Mouse (Mus musculus) embryonic facial prominence, embryonic 12.5 days (tissue): ENCODE data around the gene Parp9. TPM values are rescaled to one million over a fixed set of nuclear protein-coding genes. Genes with fewer than 3 reads are reported as not detected.
"Not testable (repeated sequence)": the region's sequence is repeated elsewhere in the genome, so short reads cannot be mapped to it uniquely, and the experiment has no call there.

Experiments used
- ATAC-seq: fragments of 200-750 bp; cut with Nextera tagmentation; 2 replicates; pipeline ENCODE4 v1.8.0; 2017; ENCODE audit not compliant: insufficient number of reproducible peaks, insufficient read depth, low FRiP score, low TSS enrichment
- H3K27ac ChIP-seq: fragments of 300-500 bp; sonication (generic); 2 replicates; pipeline ENCODE4 v1.5.1; 2016; ENCODE audit warnings: mild to moderate bottlenecking
- H3K27me3 ChIP-seq: fragments of 300-500 bp; sonication (generic); 2 replicates; pipeline ENCODE4 v1.6.1; 2016; ENCODE audit warnings: mild to moderate bottlenecking, moderate library complexity
- H3K36me3 ChIP-seq: fragments of 300-500 bp; sonication (generic); 2 replicates; pipeline ENCODE4 v1.6.1; 2016; ENCODE audit warnings: mild to moderate bottlenecking
- H3K4me1 ChIP-seq: fragments of 300-500 bp; sonication (generic); 2 replicates; pipeline ENCODE4 v1.6.1; 2016
- H3K4me2 ChIP-seq: fragments of 300-500 bp; sonication (generic); replicated peaks from 2 replicates; pipeline ENCODE4 v1.6.1; 2016; ENCODE audit warnings: mild to moderate bottlenecking, moderate library complexity
- H3K4me3 ChIP-seq: fragments of 300-500 bp; sonication (generic); 2 replicates; pipeline ENCODE4 v1.5.1; 2016; ENCODE audit warnings: mild to moderate bottlenecking
- H3K9ac ChIP-seq: fragments of 300-500 bp; sonication (generic); 2 replicates; pipeline ENCODE4 v1.6.1; 2016; ENCODE audit warnings: mild to moderate bottlenecking, moderate library complexity
- H3K9me3 ChIP-seq: fragments of 300-500 bp; sonication (generic); 2 replicates; pipeline ENCODE4 v1.6.1; 2016; ENCODE audit warnings: mild to moderate bottlenecking, moderate library complexity
- WGBS: fragments of 180-500 bp; shearing (Covaris S2); methylation state at CpG from one replicate; pipeline ENCODE4 v1.1.7; 2016; 5-methylcytosine and 5-hydroxymethylcytosine counted together
- polyA plus RNA-seq: library from polyadenylated mRNA; unstranded; fragments of >200 nt; fragmentation: Nextera tagmentation; extraction: Ambion mirVana; gene quantifications from 2 replicates; pipeline ENCODE4 v1.2.1, GENCODE M21; 2016

The Parp9 gene
- 3.2 and 4.1 TPM in 2 replicates for polyA plus RNA-seq

- Histone ChIP-seq H3K4me1 (no peaks in the 10 kb centered on the region), H3K9ac (peak within 1 kb of the TSS; percentile 55), H3K4me2 (peak within 1 kb of the TSS; percentile 79), H3K4me3 (peak within 1 kb of the TSS; percentile 56), H3K27ac (no peak within 1 kb of the TSS), H3K9me3 (no peaks in the 10 kb centered on the region), H3K27me3 (no peaks in the 10 kb centered on the region), H3K36me3 (no peaks in the 10 kb centered on the region)
- ATAC-seq: peak; percentile 59; the same call in 1 of the 2 replicates
- WGBS: 2% methylated on average over 52 of the region's 52 CpGs
Observed at GRCm38 (mm10) chr16:35938211-35939151, at the start of gene Parp9, which contains the start of gene Dtx3l. Parp9 (plus strand) TSS chr16:35938470. Dtx3l (minus strand) TSS chr16:35939151.

DNA sequence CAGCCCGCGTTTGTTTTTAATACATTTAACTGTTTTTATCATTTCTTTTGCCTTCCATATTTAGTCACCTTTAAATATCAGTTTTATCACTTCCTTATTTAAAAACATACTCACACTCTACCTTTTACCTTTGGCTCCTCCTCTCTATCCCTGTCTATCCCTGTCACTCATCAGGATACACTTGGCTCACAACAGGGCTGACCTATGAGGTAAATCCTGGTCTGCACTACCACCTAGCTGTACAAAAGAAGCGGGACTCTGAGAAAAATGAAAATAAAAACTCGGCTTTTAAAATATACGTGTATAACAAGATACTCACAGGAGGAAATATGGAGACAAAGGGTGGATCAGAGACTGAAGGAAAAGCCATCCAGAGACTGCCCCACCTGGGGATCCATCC, 49.4 kb upstream of the Parp9 start:
- no peak overlapping the region for H3K4me3 ChIP-seq
- H3K4me2 ChIP-seq: no peak overlapping the region
- H3K27ac ChIP-seq: no peak overlapping the region
- H3K9ac ChIP-seq: no peak overlapping the region
- no peaks in the 10 kb centered on the region for H3K9me3 ChIP-seq
- no peaks in the 10 kb centered on the region for H3K27me3 ChIP-seq
- no peak for ATAC-seq
- WGBS: 88% methylated on average over 5 of the region's 5 CpGs
- no peaks in the 10 kb centered on the region for H3K4me1 ChIP-seq
- no peaks in the 10 kb centered on the region for H3K36me3 ChIP-seq

GRCm38 (mm10) chr16:35890645-35891044, 47.6 kb upstream of the Parp9 start:
- WGBS: 83% methylated on average over 3 of the region's 3 CpGs
- ATAC-seq: no peak
- H3K9me3 ChIP-seq: no peaks in the 10 kb centered on the region
- no peaks in the 10 kb centered on the region for H3K36me3 ChIP-seq
- no peaks in the 10 kb centered on the region for H3K27me3 ChIP-seq
- no peak overlapping the region for H3K27ac ChIP-seq
- no peak overlapping the region for H3K9ac ChIP-seq
- H3K4me2 ChIP-seq: no peak overlapping the region
- H3K4me3 ChIP-seq: no peak overlapping the region
- H3K4me1 ChIP-seq: no peaks in the 10 kb centered on the region

GRCm38 (mm10) chr16:35891603-35892002, 46.7 kb upstream of the Parp9 start:
- H3K4me2 ChIP-seq, ATAC-seq, H3K27ac ChIP-seq, H3K9me3 ChIP-seq, H3K27me3 ChIP-seq, H3K36me3 ChIP-seq, H3K4me1 ChIP-seq, H3K9ac ChIP-seq, H3K4me3 ChIP-seq: not testable (repeated sequence)
- WGBS: 81% methylated on average over 5 of the region's 5 CpGs

DNA sequence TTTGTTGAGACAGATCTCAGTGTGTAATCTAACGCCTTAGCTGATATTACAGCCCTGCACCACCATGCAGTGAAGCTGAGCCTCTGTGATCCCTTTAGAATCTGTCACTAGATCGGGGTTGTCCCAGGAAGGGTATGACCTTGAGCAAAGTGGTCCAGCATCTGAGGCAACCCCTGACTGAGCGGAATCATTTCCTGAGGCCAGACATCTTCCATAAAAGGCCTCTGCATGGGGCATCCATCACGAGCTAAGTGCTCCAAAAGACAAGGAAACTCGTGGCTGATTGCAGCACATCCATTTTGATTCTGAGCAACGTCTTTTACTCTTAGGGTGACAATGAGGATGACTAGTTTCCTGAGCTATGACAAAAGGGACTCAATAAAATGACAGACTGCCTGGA, 43.3 kb upstream of the Parp9 start:
- no peak overlapping the region for H3K9ac ChIP-seq
- H3K27me3 ChIP-seq: no peaks in the 10 kb centered on the region
- ATAC-seq: no peak
- H3K36me3 ChIP-seq: no peaks in the 10 kb centered on the region
- H3K4me3 ChIP-seq: no peak overlapping the region
- no peak overlapping the region for H3K27ac ChIP-seq
- no peak overlapping the region for H3K4me2 ChIP-seq
- 70% methylated on average over 6 of the region's 6 CpGs for WGBS
- no peaks in the 10 kb centered on the region for H3K4me1 ChIP-seq
- no peaks in the 10 kb centered on the region for H3K9me3 ChIP-seq

- 85% methylated on average over 3 of the region's 3 CpGs for WGBS
- no peaks in the 10 kb centered on the region for H3K36me3 ChIP-seq
Observed at GRCm38 (mm10) chr16:35900541-35900940, 37.7 kb upstream of the Parp9 start.

GRCm38 (mm10) chr16:35903014-35903640, 35.1 kb upstream of the Parp9 start:
- no peak for ATAC-seq
- 88% methylated on average over 6 of the region's 6 CpGs for WGBS

More at GRCm38 (mm10) chr16:35900541-35900940, 37.7 kb upstream of the Parp9 start:
- Histone ChIP-seq H3K27ac (no peak overlapping the region), H3K27me3 (no peaks in the 10 kb centered on the region), H3K4me2 (no peak overlapping the region), H3K9ac (no peak overlapping the region), H3K9me3 (no peaks in the 10 kb centered on the region), H3K4me1 (no peaks in the 10 kb centered on the region), H3K4me3 (no peak overlapping the region)
- no peak for ATAC-seq

DNA sequence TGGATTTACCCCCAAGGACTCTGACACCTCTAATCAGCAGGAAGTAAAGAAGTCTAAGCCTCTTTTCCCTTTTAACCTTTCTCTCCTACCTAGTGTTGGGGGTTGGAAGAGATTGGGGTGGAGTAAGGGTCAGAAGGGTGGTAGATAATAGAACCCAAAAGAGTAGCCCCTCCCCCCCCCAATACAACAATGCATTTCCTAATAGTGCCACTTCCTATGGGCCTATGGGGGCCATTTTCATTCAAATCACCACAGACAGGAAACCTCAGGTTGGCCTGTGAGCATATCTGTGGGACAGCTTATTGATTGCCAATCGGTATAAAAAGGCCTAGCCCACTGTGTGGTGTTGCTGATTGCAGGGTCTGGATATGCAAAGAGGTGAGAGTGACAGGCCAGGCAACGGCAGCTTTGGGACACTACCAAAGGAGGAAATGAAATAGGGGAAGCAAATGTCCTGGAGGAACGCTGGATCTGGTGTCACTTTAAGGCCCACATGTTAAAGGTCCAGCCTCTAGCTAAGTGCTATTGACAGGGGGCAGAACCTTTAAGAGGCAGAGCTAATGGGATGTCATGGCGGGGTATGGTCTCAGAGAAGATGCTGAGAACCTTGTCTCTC, 34.0 kb upstream of the Parp9 start:
- H3K4me3 ChIP-seq: no peak overlapping the region
- H3K9ac ChIP-seq: no peak overlapping the region
- WGBS: 60% methylated on average over 4 of the region's 4 CpGs
- no peaks in the 10 kb centered on the region for H3K27me3 ChIP-seq
- ATAC-seq: no peak
- H3K9me3 ChIP-seq: no peaks in the 10 kb centered on the region
- no peaks in the 10 kb centered on the region for H3K4me1 ChIP-seq
- H3K27ac ChIP-seq: no peak overlapping the region
- H3K36me3 ChIP-seq: no peaks in the 10 kb centered on the region
- no peak overlapping the region for H3K4me2 ChIP-seq

More at GRCm38 (mm10) chr16:35903014-35903640, 35.1 kb upstream of the Parp9 start:
- no peak overlapping the region for H3K4me2 ChIP-seq
- H3K27ac ChIP-seq: no peak overlapping the region
- no peaks in the 10 kb centered on the region for H3K27me3 ChIP-seq
- no peaks in the 10 kb centered on the region for H3K9me3 ChIP-seq
- H3K9ac ChIP-seq: no peak overlapping the region
- no peak overlapping the region for H3K4me3 ChIP-seq
- H3K4me1 ChIP-seq: no peaks in the 10 kb centered on the region
- H3K36me3 ChIP-seq: no peaks in the 10 kb centered on the region

DNA sequence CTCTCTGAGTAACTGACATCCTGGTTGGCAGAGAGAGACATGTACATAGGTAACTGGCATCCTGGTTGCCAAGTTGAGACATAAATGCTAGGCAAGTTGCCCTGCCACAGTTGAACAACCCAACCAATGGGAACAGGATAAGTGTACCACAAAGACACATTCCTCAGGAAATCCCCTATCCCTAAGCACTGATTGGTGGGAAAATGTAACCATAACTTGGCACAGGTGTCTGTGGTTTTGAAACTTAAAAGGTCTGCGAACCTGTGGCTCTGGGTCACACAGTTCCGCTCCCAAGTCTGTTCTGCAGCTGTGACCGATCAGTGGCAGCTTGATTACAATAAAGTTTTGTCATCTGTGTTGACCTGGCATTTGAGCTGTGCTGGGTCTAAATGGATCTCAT, 32.9 kb upstream of the Parp9 start:
- H3K4me1 ChIP-seq: no peaks in the 10 kb centered on the region
- no peak for ATAC-seq
- H3K9me3 ChIP-seq: no peaks in the 10 kb centered on the region
- no peak overlapping the region for H3K4me3 ChIP-seq
- no peak overlapping the region for H3K4me2 ChIP-seq
- H3K27ac ChIP-seq: no peak overlapping the region
- H3K9ac ChIP-seq: no peak overlapping the region
- H3K27me3 ChIP-seq: no peaks in the 10 kb centered on the region
- no peaks in the 10 kb centered on the region for H3K36me3 ChIP-seq
- WGBS: 74% methylated on average over 3 of the region's 3 CpGs

DNA sequence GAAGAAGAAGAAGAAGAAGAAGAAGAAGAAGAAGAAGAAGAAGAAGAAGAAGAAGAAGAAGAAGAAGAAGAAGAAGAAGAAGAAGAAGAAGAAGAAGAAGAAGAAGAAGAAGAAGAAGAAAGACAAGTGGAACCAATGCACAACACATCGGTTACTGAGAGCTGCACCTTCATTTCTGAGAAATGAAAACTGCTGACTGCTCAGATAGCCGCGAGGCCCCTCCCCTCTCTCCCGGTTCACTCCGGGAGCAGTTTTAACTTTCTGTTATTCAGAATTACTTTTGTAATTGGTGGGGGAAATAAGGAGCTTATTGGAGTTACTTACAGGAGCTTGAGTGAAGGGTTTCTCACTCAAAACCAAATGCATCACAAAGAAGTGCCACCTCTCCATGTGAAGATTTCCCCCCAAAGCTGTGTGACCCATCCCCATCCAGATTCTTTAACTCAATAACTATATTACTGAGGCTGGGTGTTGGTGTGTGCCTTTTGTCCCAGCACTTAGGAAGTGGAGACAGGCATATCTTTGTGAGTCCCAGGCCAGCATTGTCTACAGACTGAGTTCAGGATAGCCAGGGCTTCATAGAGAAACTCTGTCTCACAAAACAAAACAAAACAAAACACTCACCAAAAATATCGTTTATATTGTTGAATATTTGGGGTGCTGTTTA, 32.3 kb upstream of the Parp9 start:
- no peak overlapping the region for H3K4me3 ChIP-seq
- no peak overlapping the region for H3K4me2 ChIP-seq
- ATAC-seq: no peak
- H3K9ac ChIP-seq: no peak overlapping the region
- 75% methylated on average over 6 of the region's 6 CpGs for WGBS
- no peaks in the 10 kb centered on the region for H3K36me3 ChIP-seq
- H3K27me3 ChIP-seq: no peaks in the 10 kb centered on the region
- H3K4me1 ChIP-seq: no peaks in the 10 kb centered on the region
- H3K9me3 ChIP-seq: no peaks in the 10 kb centered on the region
- no peak overlapping the region for H3K27ac ChIP-seq

- H3K27me3 ChIP-seq: no peaks in the 10 kb centered on the region
- H3K9ac ChIP-seq: no peak overlapping the region
- H3K4me1 ChIP-seq: no peaks in the 10 kb centered on the region
- ATAC-seq: no peak
- H3K27ac ChIP-seq: no peak overlapping the region
- no peak overlapping the region for H3K4me2 ChIP-seq
- 69% methylated on average over 7 of the region's 7 CpGs for WGBS
- no peaks in the 10 kb centered on the region for H3K36me3 ChIP-seq
- H3K9me3 ChIP-seq: no peaks in the 10 kb centered on the region
- H3K4me3 ChIP-seq: no peak overlapping the region
Observed at GRCm38 (mm10) chr16:35906887-35907286, 31.4 kb upstream of the Parp9 start.
